Mouse (Mus musculus) MEL (cell line): Measurements from ENCODE around the gene Gpr161.

ENCODE experiments used
- CTCF ChIP-seq, 3 experiments: IDR thresholded peaks in 2 of 3; conservative IDR thresholded peaks in 1 of 3; 2 replicates each; pipeline ENCODE4 v1.5.1; 2011 to 2012; ENCODE audit warnings: low read length in 3 of 3, low read depth in 2 of 3, mild to moderate bottlenecking in 2 of 3, improper control_type of control experiment in 1 of 3, inconsistent platforms in 1 of 3, mixed read lengths in 1 of 3, moderate library complexity in 1 of 3; ENCODE audit not compliant: control insufficient read depth in 1 of 3, insufficient read depth in 1 of 3, poor library complexity in 1 of 3, severe bottlenecking in 1 of 3
- ELF1 ChIP-seq: IDR thresholded peaks from 2 replicates; pipeline ENCODE4 v1.6.1; 2014; ENCODE audit warnings: low read depth, mild to moderate bottlenecking, inconsistent platforms, low read length, improper control_type of control experiment, moderate library complexity
- EP300 ChIP-seq, 2 experiments: IDR thresholded peaks; 2 replicates each; pipeline ENCODE4 v1.6.1; 2011; ENCODE audit warnings: improper control_type of control experiment in 2 of 2, low read length in 2 of 2, low read depth in 1 of 2, mild to moderate bottlenecking in 1 of 2
- GATA1 ChIP-seq: IDR thresholded peaks from 2 replicates; pipeline ENCODE4 v1.6.1; 2011; ENCODE audit warnings: low read depth, low read length, improper control_type of control experiment
- HCFC1 ChIP-seq: IDR thresholded peaks from 2 replicates; pipeline ENCODE4 v1.6.1; 2012; ENCODE audit warnings: low read depth, mild to moderate bottlenecking, inconsistent platforms, low read length, improper control_type of control experiment, moderate library complexity
- MEF2A ChIP-seq: IDR thresholded peaks from 2 replicates; pipeline ENCODE4 v1.6.1; 2014; ENCODE audit warnings: low read depth, mild to moderate bottlenecking, inconsistent platforms, low read length, improper control_type of control experiment; ENCODE audit not compliant: poor library complexity, insufficient replicate concordance, severe bottlenecking; ENCODE audit errors: extremely low read depth
- NELFE ChIP-seq: IDR thresholded peaks from 2 replicates; pipeline ENCODE4 v1.6.1; 2011; ENCODE audit warnings: low read depth, low read length, improper control_type of control experiment
- NRF1 ChIP-seq: IDR thresholded peaks from 2 replicates; pipeline ENCODE4 v1.6.1; 2014; ENCODE audit warnings: low read depth, mild to moderate bottlenecking, inconsistent platforms, low read length, improper control_type of control experiment, moderate library complexity; ENCODE audit not compliant: poor library complexity, insufficient read depth, severe bottlenecking
- POLR2A ChIP-seq, 2 experiments: IDR thresholded peaks; 2 replicates each; pipeline ENCODE4 v1.6.1; 2011 to 2012; ENCODE audit warnings: low read length in 2 of 2, mild to moderate bottlenecking in 2 of 2, control low read depth in 1 of 2, improper control_type of control experiment in 1 of 2, low read depth in 1 of 2, moderate library complexity in 1 of 2; ENCODE audit not compliant: control insufficient read depth in 1 of 2, insufficient read depth in 1 of 2, poor library complexity in 1 of 2
- POLR2AphosphoS5 ChIP-seq: IDR thresholded peaks from 2 replicates; pipeline ENCODE4 v1.6.1; 2012; ENCODE audit warnings: low read depth, borderline replicate concordance, mild to moderate bottlenecking, inconsistent platforms, low read length, moderate library complexity, mixed read lengths
- TBP ChIP-seq: IDR thresholded peaks from 2 replicates; pipeline ENCODE4 v1.8.0; 2011; ENCODE audit warnings: low read depth, low read length, improper control_type of control experiment

- TF ChIP-seq GATA1 = no peak
- TF ChIP-seq NRF1 = no peak
- no peak for TF ChIP-seq NELFE
- no peak for TF ChIP-seq POLR2A (IDR thresholded peaks at IDR 0.05; ENCODE audit: control insufficient read depth in 1 of 2, insufficient read depth in 1 of 2, low read depth in 1 of 2, low read length in 2 of 2, poor library complexity in 1 of 2)
- TF ChIP-seq HCFC1 = no peak
- no peak for TF ChIP-seq POLR2AphosphoS5
- no peak for TF ChIP-seq EP300 (IDR thresholded peaks at IDR 0.05; ENCODE audit: low read depth in 1 of 2, low read length in 2 of 2)
- no peak for TF ChIP-seq CTCF (IDR thresholded peaks at IDR 0.05 in 2 of 3, conservative IDR thresholded peaks at IDR 0.05 in 1 of 3; ENCODE audit: control insufficient read depth in 1 of 3, insufficient read depth in 1 of 3, low read depth in 2 of 3, low read length in 3 of 3, poor library complexity in 1 of 3, severe bottlenecking in 1 of 3)
- TF ChIP-seq TBP = no peak
- no peak for TF ChIP-seq ELF1
- no peak for TF ChIP-seq MEF2A
These were observed 78.2 kb downstream of the Gpr161 start for GRCm38 (mm10) chr1:165373839-165374238.
